Mouse (Mus musculus) activated CD4-positive, CD25-positive, alpha-beta regulatory T cell (primary cell): ENCODE results near the gene Dolpp1. TPM values are rescaled to one million over a fixed set of nuclear protein-coding genes. Genes with fewer than 3 reads are reported as not detected.

Experiments
- polyA plus RNA-seq, 2 experiments: library from polyadenylated mRNA; unstranded; fragments of 100-300 nt; shearing (Covaris generic); gene quantifications; one replicate each; pipeline ENCODE4 v1.2.1; 2017

The Dolpp1 gene
- 10 to 100 TPM; 20.8 to 30.3 TPM for polyA plus RNA-seq

GRCm38 (mm10) chr2:30392114-30392576, at the start of gene Dolpp1:
Gene Dolpp1, plus strand, starts transcription at chr2:30392254.

GRCm38 (mm10) chr2:30358533-30359531, 33.2 kb upstream of the Dolpp1 start, which contains the start of gene Sh3glb2:
Gene Sh3glb2, minus strand, starts transcription at chr2:30359337.

DNA sequence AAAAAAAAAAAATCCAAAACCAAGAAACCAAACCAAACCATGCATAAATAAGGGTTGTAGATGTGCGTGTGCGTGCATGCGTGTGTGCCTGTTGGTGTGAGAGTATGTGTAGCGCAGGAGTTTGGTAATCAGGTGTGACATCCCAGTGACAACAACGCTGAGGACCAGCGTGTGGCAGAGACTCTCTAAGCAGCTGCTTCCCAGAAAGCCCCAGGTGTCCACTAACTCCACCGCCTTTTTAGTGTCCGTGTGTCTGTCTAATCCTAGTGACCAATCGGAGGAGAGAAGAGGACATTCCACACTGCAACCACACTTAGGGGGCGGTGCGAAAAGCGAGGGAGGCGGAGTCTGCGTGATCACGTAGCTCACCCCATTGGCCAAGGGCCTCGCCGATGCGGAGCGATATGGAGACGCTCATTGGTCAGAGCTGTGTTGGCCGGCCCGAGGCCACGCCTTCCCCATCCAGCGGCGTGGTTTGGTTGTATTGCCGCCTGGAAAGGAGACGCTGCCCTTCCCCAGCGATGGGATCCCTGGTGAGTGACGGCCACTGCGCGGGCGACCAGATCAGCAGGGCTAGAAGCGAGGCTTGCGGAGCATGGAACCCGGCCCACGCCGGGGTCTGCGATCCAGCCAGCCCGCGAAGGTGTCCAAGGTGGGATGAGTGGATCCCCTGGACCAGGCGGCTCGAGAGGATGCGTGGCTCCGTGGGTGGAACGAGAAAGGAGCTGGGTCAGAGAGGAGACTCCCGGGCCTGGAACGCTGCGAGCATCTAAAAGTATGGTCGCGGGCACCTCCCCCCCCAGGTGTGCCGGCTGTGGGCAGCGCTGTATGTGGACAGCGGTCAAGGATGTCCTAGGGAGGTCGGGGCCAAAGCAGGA, 28.0 kb upstream of the Dolpp1 start, which contains the start of gene Miga2:
Gene Miga2, plus strand, starts transcription at position 461 of the 878 bp plus-strand sequence.

GRCm38 (mm10) chr2:30415157-30415935, 23.3 kb downstream of the Dolpp1 start, which contains the start of gene Crat:
Gene Crat, minus strand, starts transcription at chr2:30415813.

GRCm38 (mm10) chr2:30415936-30416648, 24.0 kb downstream of the Dolpp1 start, which contains the start of gene Ptpa:
Gene Ptpa, plus strand, starts transcription at chr2:30416039.

Other genes with a start within 250 kb of the Dolpp1 start
- gene Endog, start 220.8 kb upstream of the Dolpp1 start, polyA plus RNA-seq = 10 to 100 TPM; 15.3 to 20.4 TPM
- gene Spout1, start 213.8 kb upstream of the Dolpp1 start, polyA plus RNA-seq = 10 to 100 TPM; 27.5 to 36.4 TPM
- gene Kyat1, start 186.4 kb upstream of the Dolpp1 start, polyA plus RNA-seq = 10 to 100 TPM in 1 of 2 experiments, 1 to 10 TPM in 1; 9.9 to 10.6 TPM
- gene Lrrc8a, start 154.5 kb upstream of the Dolpp1 start, polyA plus RNA-seq = 1 to 10 TPM; 7.7 to 9.7 TPM
- 1 to 10 TPM; 2.3 to 4.6 TPM for gene Gm28035, start 151.7 kb upstream of the Dolpp1 start, polyA plus RNA-seq
- gene Phyhd1, start 126.1 kb upstream of the Dolpp1 start, polyA plus RNA-seq = 1 to 10 TPM; 4.9 to 8.1 TPM
- not detected for gene Gm28038, start 111.2 kb upstream of the Dolpp1 start, polyA plus RNA-seq
- 10 to 100 TPM; 15.1 to 17.4 TPM for gene Dolk, start 105.9 kb upstream of the Dolpp1 start, polyA plus RNA-seq
- 10 to 100 TPM; 16.5 to 22.0 TPM for gene Nup188, start 105.9 kb upstream of the Dolpp1 start, polyA plus RNA-seq
- 100 to 1,000 TPM; 116 to 126 TPM for gene Sh3glb2, start 32.9 kb upstream of the Dolpp1 start, polyA plus RNA-seq
- 10 to 100 TPM in 1 of 2 experiments, 1 to 10 TPM in 1; 4.9 to 12.4 TPM for gene Miga2, start 28.0 kb upstream of the Dolpp1 start, polyA plus RNA-seq
- gene Crat, start 23.6 kb downstream of the Dolpp1 start, polyA plus RNA-seq = 1 to 10 TPM; 7.5 to 8.8 TPM
- 100 to 1,000 TPM in 1 of 2 experiments, 10 to 100 TPM in 1; 78.2 to 113 TPM for gene Ptpa, start 23.8 kb downstream of the Dolpp1 start, polyA plus RNA-seq
- gene Ier5l, start 82.0 kb downstream of the Dolpp1 start, polyA plus RNA-seq = under 1 TPM; 0.09 to 0.29 TPM
- 1 to 10 TPM in 1 of 2 experiments, under 1 TPM in 1; 0.50 to 1.3 TPM for gene Cstad, start 202.8 kb downstream of the Dolpp1 start, polyA plus RNA-seq